Mouse (Mus musculus) liver, embryonic 13.5 days (tissue): ENCODE measurements around the gene Nde1. TPM values are rescaled to one million over a fixed set of nuclear protein-coding genes. Genes with fewer than 3 reads are reported as not detected.
A peak's percentile ranks its signal among the peaks of the same experiment; 100 is the strongest.

Experiments used
- ATAC-seq: fragments of 200-750 bp; cut with Nextera tagmentation; 2 replicates; pipeline ENCODE4 v1.8.0; 2017; ENCODE audit warnings: low read depth, mild to moderate bottlenecking, moderate number of reproducible peaks, moderate library complexity
- DNase-seq: peaks from one replicate; pipeline ENCODE4 v3.0.0; 2022
- H3K27ac ChIP-seq: fragments of 300-500 bp; sonication (generic); 2 replicates; pipeline ENCODE4 v1.5.1; 2015; ENCODE audit warnings: moderate library complexity, mild to moderate bottlenecking, inconsistent platforms
- H3K27me3 ChIP-seq: fragments of 300-500 bp; sonication (generic); 2 replicates; pipeline ENCODE4 v1.6.1; 2015; ENCODE audit warnings: mild to moderate bottlenecking, inconsistent platforms
- H3K36me3 ChIP-seq: fragments of 300-500 bp; sonication (generic); 2 replicates; pipeline ENCODE4 v1.6.1; 2015; ENCODE audit warnings: mild to moderate bottlenecking, inconsistent platforms
- H3K4me1 ChIP-seq: fragments of 300-500 bp; sonication (generic); replicated peaks from 2 replicates; pipeline ENCODE4 v1.6.1; 2015; ENCODE audit warnings: inconsistent platforms
- H3K4me2 ChIP-seq: fragments of 300-500 bp; sonication (generic); 2 replicates; pipeline ENCODE4 v1.6.1; 2015; ENCODE audit warnings: inconsistent platforms, mild to moderate bottlenecking, moderate library complexity
- H3K4me3 ChIP-seq: fragments of 300-500 bp; sonication (generic); replicated peaks from 2 replicates; pipeline ENCODE4 v1.5.1; 2015; ENCODE audit warnings: mild to moderate bottlenecking, inconsistent platforms
- H3K9ac ChIP-seq: fragments of 300-500 bp; sonication (generic); 2 replicates; pipeline ENCODE4 v1.6.1; 2015; ENCODE audit warnings: mild to moderate bottlenecking, inconsistent platforms
- H3K9me3 ChIP-seq: fragments of 300-500 bp; sonication (generic); replicated peaks from 2 replicates; pipeline ENCODE4 v1.6.1; 2016; ENCODE audit warnings: inconsistent platforms
- WGBS: fragments of 180-500 bp; shearing (Covaris S2); methylation state at CpG from one replicate; pipeline ENCODE4 v1.1.7; 2015; ENCODE audit not compliant: insufficient replicate concordance; 5-methylcytosine and 5-hydroxymethylcytosine counted together
- polyA plus RNA-seq: library from polyadenylated mRNA; unstranded; fragments of >200 nt; fragmentation: Nextera tagmentation; extraction: Ambion mirVana; gene quantifications from 2 replicates; pipeline ENCODE4 v1.2.1, GENCODE M21; 2015

Nde1 gene
- polyA plus RNA-seq, 1 experiment from 2014 or later: 55.0 TPM

DNA sequence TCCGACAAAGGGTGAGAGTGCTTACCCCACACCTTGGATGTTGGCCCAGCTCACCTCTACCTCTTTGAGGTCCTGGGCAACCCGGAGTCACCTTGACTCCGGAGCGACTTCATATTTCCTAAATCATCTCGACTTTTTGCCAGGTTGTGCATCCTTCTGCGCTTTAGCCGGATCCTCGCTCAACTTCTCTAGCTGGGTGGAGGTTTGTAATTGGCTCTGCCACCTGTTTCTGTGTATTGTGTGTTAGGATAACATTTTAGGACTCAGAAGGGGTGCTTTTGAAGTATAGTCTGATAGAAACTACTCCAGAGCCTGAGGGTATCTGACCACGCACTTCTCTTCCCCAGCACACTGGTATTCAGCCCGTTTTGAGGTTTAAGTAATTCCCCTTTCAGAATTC lies 656 bp downstream of the Nde1 start:
- no peak for DNase-seq

DNA sequence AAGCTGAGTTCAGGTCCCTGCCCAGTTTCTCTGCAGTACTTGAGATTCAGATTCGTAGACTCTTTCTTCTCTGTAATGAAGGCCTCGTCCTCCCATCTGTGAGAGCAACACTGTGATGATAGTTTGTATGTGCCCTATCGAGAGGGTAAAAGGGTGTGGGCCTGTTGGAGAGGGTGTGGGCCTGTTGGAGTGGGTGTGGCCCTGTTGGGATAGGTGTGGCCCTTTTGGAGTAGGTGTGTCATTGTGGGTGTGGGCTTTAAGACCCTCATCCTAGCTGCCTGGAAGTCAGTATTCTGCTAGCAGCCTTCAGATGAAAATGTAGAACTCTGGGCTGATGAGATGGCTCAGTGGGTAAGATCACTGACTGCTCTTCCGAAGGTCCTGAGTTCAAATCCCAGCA lies 3.4 kb downstream of the Nde1 start:
- peak overlapping the region; percentile 81 for H3K4me2 ChIP-seq
- peaks cover 64% of the 10 kb centered on the region for H3K4me1 ChIP-seq
- H3K9me3 ChIP-seq: no peaks in the 10 kb centered on the region
- peaks cover 51% of the 10 kb centered on the region for H3K36me3 ChIP-seq
- peak; percentile 38 for DNase-seq
- peak overlapping the region; percentile 92 for H3K9ac ChIP-seq
- H3K27me3 ChIP-seq: no peaks in the 10 kb centered on the region
- H3K27ac ChIP-seq: peak overlapping the region; percentile 83
- peak overlapping the region; percentile 83 for H3K4me3 ChIP-seq
- peak; percentile 51 for ATAC-seq
- 47% methylated on average over 4 of the region's 4 CpGs for WGBS

More for the DNA sequence above, 656 bp downstream of the Nde1 start:
- Histone ChIP-seq H3K9me3 (no peaks in the 10 kb centered on the region), H3K27ac (peak overlapping the region; percentile 87), H3K4me2 (peak overlapping the region; percentile 81), H3K27me3 (no peaks in the 10 kb centered on the region), H3K4me1 (peaks cover 67% of the 10 kb centered on the region), H3K4me3 (peak overlapping the region; percentile 83), H3K36me3 (peaks cover 24% of the 10 kb centered on the region), H3K9ac (peak overlapping the region; percentile 92)
- WGBS: 1% methylated on average over 10 of the region's 10 CpGs
- ATAC-seq: no peak

DNA sequence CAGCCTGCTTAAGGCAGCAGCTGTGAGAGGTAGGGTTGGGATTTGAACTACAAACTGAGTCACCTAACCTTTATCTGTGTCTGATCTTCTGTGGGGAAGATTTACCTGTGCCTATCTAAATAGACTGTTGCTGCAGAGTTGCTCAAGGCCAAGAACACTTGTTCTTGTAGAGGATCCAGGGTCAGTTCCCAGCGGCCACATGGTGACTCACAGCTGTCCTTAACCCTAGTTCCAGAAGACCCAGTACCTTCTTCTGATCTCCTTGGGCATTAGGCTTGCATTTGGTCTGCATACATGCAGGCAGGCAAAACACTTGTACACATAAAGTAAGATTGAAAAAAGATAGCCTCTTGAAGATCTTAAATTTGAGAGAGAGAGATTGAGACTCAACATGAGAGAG lies 6.6 kb downstream of the Nde1 start:
- H3K4me2 ChIP-seq: no peak overlapping the region
- no peak overlapping the region for H3K4me3 ChIP-seq
- H3K9ac ChIP-seq: no peak overlapping the region
- peaks cover 83% of the 10 kb centered on the region for H3K36me3 ChIP-seq
- H3K27ac ChIP-seq: no peak overlapping the region
- ATAC-seq (no peak), DNase-seq (no peak)
- H3K9me3 ChIP-seq: no peaks in the 10 kb centered on the region
- 97% methylated on average over 1 of the region's 1 CpGs for WGBS
- H3K27me3 ChIP-seq: no peaks in the 10 kb centered on the region
- H3K4me1 ChIP-seq: peaks cover 42% of the 10 kb centered on the region

DNA sequence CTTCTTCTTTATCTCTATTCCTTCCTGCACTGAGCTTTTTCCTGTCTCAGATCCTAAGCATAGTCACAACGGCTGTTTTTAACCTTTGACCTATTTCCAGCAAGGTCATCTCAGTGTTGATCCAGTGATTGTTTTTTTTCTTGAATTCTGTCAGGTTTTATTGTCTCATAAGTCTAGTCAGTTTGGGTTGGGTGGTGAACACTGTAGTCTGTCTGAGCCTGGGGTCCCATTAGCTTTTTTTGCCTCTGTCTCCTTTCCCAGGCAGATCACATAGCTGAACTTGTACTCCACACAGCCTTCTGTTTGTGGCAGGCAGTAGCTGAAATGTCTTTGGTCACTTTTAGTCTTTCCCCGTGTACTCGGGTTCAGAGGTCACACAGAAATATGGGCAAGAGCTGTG lies 15.0 kb downstream of the Nde1 start:
- WGBS: 40% methylated on average over 3 of the region's 3 CpGs
- Histone ChIP-seq H3K27ac (peak overlapping the region; percentile 41), H3K9me3 (no peaks in the 10 kb centered on the region), H3K4me2 (no peak overlapping the region), H3K9ac (no peak overlapping the region), H3K27me3 (no peaks in the 10 kb centered on the region), H3K4me1 (peaks cover 11% of the 10 kb centered on the region), H3K4me3 (no peak overlapping the region), H3K36me3 (peaks cover 100% of the 10 kb centered on the region)
- no peak for ATAC-seq
- no peak for DNase-seq

DNA sequence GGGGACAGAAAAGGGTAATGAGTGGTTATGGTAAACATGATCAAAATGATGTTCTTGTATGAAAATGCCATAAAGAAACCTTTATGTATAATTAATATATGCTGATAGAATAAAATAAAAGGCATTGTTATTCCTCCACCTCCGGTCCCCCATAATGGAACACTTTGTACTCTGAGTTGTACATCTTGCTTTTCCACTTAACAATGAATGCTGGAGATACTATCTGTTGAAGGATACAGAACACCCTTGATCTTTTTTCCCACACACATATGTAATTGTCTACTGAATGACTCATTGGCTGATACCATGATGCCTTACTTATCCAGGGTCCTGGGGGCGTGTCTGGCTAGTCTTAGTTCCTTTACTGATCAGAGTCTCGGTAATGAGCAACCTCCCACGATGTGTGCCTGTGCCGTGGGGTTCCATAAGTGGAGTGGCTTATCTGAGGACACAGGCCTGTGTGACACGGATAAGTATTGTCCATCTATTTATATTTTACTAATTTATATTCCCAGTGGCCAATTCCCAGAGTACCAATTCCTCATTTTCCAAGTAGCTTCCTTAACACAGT lies 17.2 kb downstream of the Nde1 start:
- Histone ChIP-seq H3K4me3 (no peak overlapping the region), H3K27me3 (no peaks in the 10 kb centered on the region), H3K9ac (no peak overlapping the region), H3K9me3 (no peaks in the 10 kb centered on the region), H3K36me3 (peaks cover 100% of the 10 kb centered on the region), H3K4me1 (peaks cover 11% of the 10 kb centered on the region), H3K27ac (no peak overlapping the region), H3K4me2 (no peak overlapping the region)
- 57% methylated on average over 6 of the region's 6 CpGs for WGBS
- no peak for ATAC-seq
- DNase-seq: no peak

DNA sequence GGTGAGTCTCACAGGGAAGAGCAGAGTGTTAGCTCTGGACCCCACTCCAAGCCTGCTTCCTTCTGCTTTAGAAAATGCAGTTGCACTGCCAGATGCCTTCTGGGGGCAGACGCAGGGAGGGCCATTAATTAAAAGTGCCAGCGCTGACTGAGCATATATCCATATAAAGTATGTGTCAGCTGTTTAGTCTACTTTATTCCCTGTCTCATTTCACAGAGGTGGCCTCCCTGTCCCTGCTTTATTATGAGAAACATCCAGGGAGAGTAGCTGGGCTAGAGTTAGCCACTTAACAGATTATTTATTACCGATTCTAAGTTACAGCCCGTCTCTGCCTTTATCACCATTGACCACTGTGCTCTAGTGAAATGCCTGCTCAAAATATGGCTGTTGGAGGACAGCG lies 19.3 kb downstream of the Nde1 start:
- no peak overlapping the region for H3K4me2 ChIP-seq
- H3K36me3 ChIP-seq: peaks cover 100% of the 10 kb centered on the region
- no peaks in the 10 kb centered on the region for H3K9me3 ChIP-seq
- no peak overlapping the region for H3K9ac ChIP-seq
- DNase-seq (no peak), ATAC-seq (no peak)
- H3K4me3 ChIP-seq: no peak overlapping the region
- peaks cover 7% of the 10 kb centered on the region for H3K4me1 ChIP-seq
- no peaks in the 10 kb centered on the region for H3K27me3 ChIP-seq
- 91% methylated on average over 5 of the region's 5 CpGs for WGBS
- H3K27ac ChIP-seq: no peak overlapping the region

DNA sequence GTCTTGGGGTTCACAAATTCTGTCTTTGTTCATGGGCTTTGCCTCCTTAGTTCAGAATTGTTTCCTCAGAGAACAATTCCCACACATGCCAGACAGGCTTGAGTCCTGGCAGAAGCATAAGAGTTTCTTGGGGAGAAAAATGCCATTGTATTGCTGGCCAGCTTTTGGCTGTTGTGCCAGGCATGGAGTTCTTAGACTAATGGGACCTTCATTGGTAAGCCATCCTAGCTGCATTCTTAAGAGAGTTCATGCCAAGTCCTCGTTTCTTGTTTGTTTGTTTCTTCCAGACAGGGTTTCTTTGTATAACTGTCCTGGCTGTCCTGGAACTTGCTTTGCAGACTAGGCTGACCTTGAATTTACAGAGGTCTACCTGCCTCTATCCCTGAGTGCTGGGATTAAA lies 20.8 kb downstream of the Nde1 start:
- Histone ChIP-seq H3K4me3 (no peak overlapping the region), H3K4me1 (no peaks in the 10 kb centered on the region), H3K9ac (no peak overlapping the region), H3K9me3 (no peaks in the 10 kb centered on the region), H3K27ac (no peak overlapping the region), H3K4me2 (no peak overlapping the region), H3K36me3 (peaks cover 100% of the 10 kb centered on the region), H3K27me3 (no peaks in the 10 kb centered on the region)
- no peak for DNase-seq
- WGBS: 68% methylated on average over 1 of the region's 1 CpGs
- no peak for ATAC-seq

DNA sequence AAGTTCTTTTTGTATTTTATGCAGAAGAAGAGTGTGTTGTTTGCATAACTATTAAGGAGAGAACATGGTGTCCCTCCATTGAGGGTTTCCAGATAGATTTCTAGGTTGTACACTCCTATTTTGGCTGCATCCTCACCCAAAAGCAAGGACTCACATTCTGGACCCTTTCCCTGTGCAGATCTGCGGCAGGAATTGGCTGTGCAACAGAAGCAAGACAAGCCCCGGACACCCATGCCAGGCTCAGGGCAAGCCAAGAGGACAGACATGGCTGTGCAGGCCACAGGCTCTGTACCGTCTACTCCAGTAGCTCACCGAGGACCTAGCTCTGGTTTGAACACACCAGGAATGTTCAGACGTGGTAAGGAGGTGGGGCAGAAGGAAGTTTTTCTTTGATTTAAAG lies 22.4 kb downstream of the Nde1 start:
- Histone ChIP-seq H3K9me3 (no peaks in the 10 kb centered on the region), H3K4me1 (no peaks in the 10 kb centered on the region), H3K4me2 (no peak overlapping the region), H3K36me3 (peaks cover 100% of the 10 kb centered on the region), H3K4me3 (no peak overlapping the region), H3K27me3 (no peaks in the 10 kb centered on the region), H3K9ac (no peak overlapping the region), H3K27ac (no peak overlapping the region)
- ATAC-seq: no peak
- DNase-seq: no peak
- 89% methylated on average over 5 of the region's 5 CpGs for WGBS

DNA sequence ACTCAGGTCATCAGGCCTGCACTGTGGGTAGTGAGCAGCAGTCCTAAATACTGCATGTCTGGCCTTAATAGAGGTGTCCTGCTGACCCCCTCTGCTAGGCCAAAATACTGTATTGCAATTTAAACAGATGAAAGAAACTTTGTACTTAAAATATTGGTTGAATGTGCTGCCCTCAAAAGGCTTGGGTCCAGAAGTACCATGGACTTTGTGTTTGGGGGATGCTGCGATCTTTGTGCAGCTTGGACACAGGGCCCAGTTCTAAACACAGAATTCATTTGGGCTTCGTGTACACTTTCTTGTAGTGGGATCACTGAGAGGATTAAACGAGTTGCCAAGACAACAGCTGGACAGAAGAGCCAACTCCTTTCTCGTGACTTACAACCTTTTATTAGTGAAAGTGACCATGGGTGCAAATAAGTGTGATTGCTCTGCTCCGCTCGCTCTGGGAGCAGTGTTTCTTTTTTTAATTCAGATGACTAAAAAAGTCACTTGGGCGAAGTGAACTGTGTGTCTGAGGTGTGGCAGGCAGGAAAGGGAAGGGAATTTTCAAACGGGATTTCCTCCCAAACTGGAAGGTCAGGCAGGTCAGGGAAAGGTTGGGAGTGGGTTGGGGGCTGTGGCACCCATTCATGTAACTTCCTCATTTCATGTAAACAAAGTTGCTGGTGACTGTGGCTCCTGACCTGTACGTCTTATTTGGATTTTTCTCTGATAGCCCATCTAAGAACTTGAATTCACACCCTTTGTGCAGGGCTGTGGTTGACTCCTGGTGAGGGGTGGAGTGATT lies 31.3 kb downstream of the Nde1 start:
- Histone ChIP-seq H3K27me3 (no peaks in the 10 kb centered on the region), H3K4me2 (no peak overlapping the region), H3K4me3 (no peak overlapping the region), H3K9me3 (no peaks in the 10 kb centered on the region), H3K27ac (no peak overlapping the region), H3K9ac (no peak overlapping the region), H3K4me1 (0 out of 2 replicates have a peak, but pooled peaks cover 4% of the 10 kb centered on the region), H3K36me3 (peaks cover 45% of the 10 kb centered on the region)
- 65% methylated on average over 9 of the region's 9 CpGs for WGBS
- 0 out of 2 replicates have a peak, but pooled peaks have one; percentile 36 for ATAC-seq
- DNase-seq: no peak

DNA sequence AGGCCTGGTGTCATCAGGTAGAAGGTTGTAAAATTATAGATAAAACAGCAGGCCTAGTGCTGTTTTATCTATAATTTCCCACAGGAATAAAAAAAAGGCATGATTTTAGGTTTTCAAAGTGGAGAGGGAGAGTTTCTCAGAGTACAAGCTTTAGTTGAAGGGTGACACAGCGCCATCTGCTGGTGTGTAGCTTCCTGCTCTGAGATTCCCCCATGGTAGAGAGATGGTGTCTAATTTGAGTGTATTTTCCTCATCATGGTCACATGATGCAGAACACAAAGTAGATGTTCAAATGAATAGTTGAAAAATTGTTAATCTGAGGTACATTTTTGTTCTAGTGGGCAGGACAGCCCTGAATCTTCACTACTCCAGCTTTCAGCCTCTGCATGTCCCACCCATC lies 32.4 kb downstream of the Nde1 start:
- Histone ChIP-seq H3K36me3 (peaks cover 35% of the 10 kb centered on the region), H3K4me3 (no peak overlapping the region), H3K9ac (no peak overlapping the region), H3K4me1 (0 out of 2 replicates have a peak, but pooled peaks cover 4% of the 10 kb centered on the region), H3K27ac (no peak overlapping the region), H3K4me2 (no peak overlapping the region), H3K27me3 (no peaks in the 10 kb centered on the region), H3K9me3 (no peaks in the 10 kb centered on the region)
- 31% methylated on average over 1 of the region's 1 CpGs for WGBS
- no peak for ATAC-seq
- DNase-seq: peak; percentile 9

DNA sequence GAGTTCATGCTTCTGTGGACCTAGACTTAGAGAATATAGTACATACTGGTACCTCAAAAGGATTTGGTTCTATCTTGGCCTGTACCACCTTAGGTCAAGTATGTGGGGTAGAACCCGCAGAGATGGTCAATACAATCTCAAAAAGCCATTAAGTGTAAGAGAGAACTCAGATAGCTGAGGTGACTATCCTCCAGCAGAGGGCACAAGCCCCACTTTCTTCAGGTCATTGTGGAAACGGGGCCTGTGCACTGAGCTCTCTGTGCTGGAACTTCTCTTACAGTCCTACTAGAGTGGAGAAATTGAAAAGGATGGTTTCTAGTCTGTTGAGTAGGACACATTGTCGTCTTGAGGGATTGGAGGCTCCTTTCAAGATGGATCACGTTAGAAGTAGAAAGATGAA lies 35.7 kb downstream of the Nde1 start:
- H3K9me3 ChIP-seq: no peaks in the 10 kb centered on the region
- DNase-seq (no peak), ATAC-seq (no peak)
- 55% methylated on average over 4 of the region's 4 CpGs for WGBS
- no peak overlapping the region for H3K4me2 ChIP-seq
- no peak overlapping the region for H3K9ac ChIP-seq
- 0 out of 2 replicates have a peak, but pooled peaks cover 4% of the 10 kb centered on the region for H3K4me1 ChIP-seq
- no peaks in the 10 kb centered on the region for H3K27me3 ChIP-seq
- no peak overlapping the region for H3K27ac ChIP-seq
- H3K4me3 ChIP-seq: no peak overlapping the region
- 0 out of 2 replicates have a peak, but pooled peaks cover 2% of the 10 kb centered on the region for H3K36me3 ChIP-seq

DNA sequence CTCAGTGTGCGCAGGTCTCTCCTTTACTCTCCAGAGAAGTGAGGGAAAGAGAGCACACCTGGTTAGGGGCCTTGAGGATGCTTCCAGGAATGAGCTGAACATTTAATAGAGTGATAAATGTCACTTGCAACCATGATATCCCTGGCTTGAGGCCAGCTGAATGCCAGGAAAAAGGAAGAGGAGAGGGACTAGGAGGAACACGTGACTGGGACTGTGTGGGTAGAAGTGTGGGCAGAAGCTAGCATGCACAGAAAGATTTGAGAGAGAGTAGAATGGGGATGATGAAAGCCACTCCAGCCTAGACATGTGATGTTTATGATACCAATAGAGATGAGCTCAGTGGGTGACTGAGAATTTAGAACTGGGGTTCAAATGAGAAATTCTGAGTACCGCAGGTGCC lies 52.1 kb downstream of the Nde1 start:
- H3K27me3 ChIP-seq: no peaks in the 10 kb centered on the region
- no peaks in the 10 kb centered on the region for H3K36me3 ChIP-seq
- no peaks in the 10 kb centered on the region for H3K4me1 ChIP-seq
- H3K4me3 ChIP-seq: no peak overlapping the region
- no peak overlapping the region for H3K27ac ChIP-seq
- no peak overlapping the region for H3K9ac ChIP-seq
- DNase-seq: no peak
- H3K4me2 ChIP-seq: no peak overlapping the region
- H3K9me3 ChIP-seq: no peaks in the 10 kb centered on the region
- ATAC-seq: no peak
- 58% methylated on average over 3 of the region's 3 CpGs for WGBS
